ENCODE assay signal across 14 mouse cellular contexts in the genomic region with DNA sequence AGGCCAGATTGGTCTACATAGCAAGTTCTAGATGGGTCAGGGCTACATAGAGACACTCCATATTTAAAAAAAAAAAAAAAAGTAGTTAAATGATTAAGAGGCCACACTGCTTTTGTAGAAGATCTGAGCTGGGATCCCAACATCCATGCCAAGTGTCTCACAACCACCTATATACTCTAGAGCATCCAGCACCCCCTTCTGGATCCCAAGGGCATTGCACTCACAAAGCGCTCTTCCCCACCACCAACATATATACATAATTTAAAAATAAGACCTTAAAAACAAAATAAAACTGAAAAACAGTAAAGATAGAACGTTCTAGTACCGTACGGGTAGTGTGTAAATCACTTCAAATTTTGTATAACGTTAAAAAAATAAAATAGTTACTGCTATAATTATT. TPM values are rescaled to one million over a fixed set of nuclear protein-coding genes. Genes with fewer than 3 reads are reported as not detected.
DNase-seq lines count a peak whose midpoint lies in the region; ATAC-seq and TF ChIP-seq lines count a peak whose summit lies in the region.
"Had no signal": no experiment of that assay in that cellular context is flagged by ENCODE, and none has a peak within 500 bp of the region (broad histone marks: within the 10 kb centered on the region; RNA-seq: fewer than 3 reads in every experiment).

No protein-coding gene starts in this region.

- H3K27me3 ChIP-seq in small intestine, adult 2 months (ENCODE audit: control insufficient read depth, insufficient read depth, low read length), result no peaks in the 10 kb centered on the region
- H3K27me3 ChIP-seq in forebrain, embryonic 11.5 days (ENCODE audit: control insufficient read depth, insufficient read depth, low read length), result no peaks in the 10 kb centered on the region
- H3K27me3 ChIP-seq in hindbrain, embryonic 11.5 days (ENCODE audit: control insufficient read depth, insufficient read depth, low read length), result no peaks in the 10 kb centered on the region
- H3K27me3 ChIP-seq: forebrain, embryonic 15.5 days; intestine, embryonic 15.5 days; limb, embryonic 15.5 days; neural tube, embryonic 15.5 days had no signal

- peak; percentile 40 for TF ChIP-seq CTCF in layer of hippocampus, adult 2 months (conservative IDR thresholded peaks at IDR 0.05)
- TF ChIP-seq CTCF in small intestine, adult 2 months (IDR thresholded peaks at IDR 0.05; ENCODE audit: extremely low read depth, insufficient read length, insufficient replicate concordance, low read depth, low read length), result peak; percentile 41; the same call in 1 of the 2 replicates

- DNase-seq in layer of hippocampus, adult 2 months (ENCODE audit: low spot score in 2 of 2), result no peak
- no peak for DNase-seq in layer of hippocampus, adult 9-11 months
- peak; percentile 13 for DNase-seq in thymus, postnatal 14 days
- no peak for DNase-seq in thymus, adult 18-20 months
- peak; percentile 57 for DNase-seq in ZHBTc4 (ENCODE audit: low read depth, low spot score)
- DNase-seq in forebrain, embryonic 11.5 days (ENCODE audit: low spot score), result no peak
- DNase-seq in hindbrain, embryonic 11.5 days (ENCODE audit: low spot score), result no peak
- DNase-seq: cerebellum, adult 11 months had no signal

- H3K36me3 ChIP-seq in small intestine, adult 2 months (ENCODE audit: control insufficient read depth, insufficient read depth, low read length), result no peaks in the 10 kb centered on the region
- no peaks in the 10 kb centered on the region for H3K36me3 ChIP-seq in forebrain, embryonic 11.5 days (ENCODE audit: control insufficient read depth, insufficient read depth, low read length)
- no peaks in the 10 kb centered on the region for H3K36me3 ChIP-seq in hindbrain, embryonic 11.5 days (ENCODE audit: control insufficient read depth, insufficient read depth, low read length)
- H3K36me3 ChIP-seq: forebrain, embryonic 15.5 days; heart, embryonic 10.5 days; intestine, embryonic 15.5 days; limb, embryonic 15.5 days; neural tube, embryonic 15.5 days had no signal

- H3K4me1 ChIP-seq in small intestine, adult 2 months (ENCODE audit: control insufficient read depth, insufficient read depth, insufficient read length, low read length), result no peaks in the 10 kb centered on the region
- H3K4me1 ChIP-seq in forebrain, embryonic 11.5 days (replicated peaks; ENCODE audit: control insufficient read depth, insufficient read depth, low read length), result no peaks in the 10 kb centered on the region
- H3K4me1 ChIP-seq in hindbrain, embryonic 11.5 days (replicated peaks; ENCODE audit: control insufficient read depth, insufficient read depth, low read length), result no peaks in the 10 kb centered on the region
- H3K4me1 ChIP-seq: forebrain, embryonic 15.5 days; heart, embryonic 10.5 days; intestine, embryonic 15.5 days; limb, embryonic 15.5 days; neural tube, embryonic 15.5 days had no signal

- no peak overlapping the region for H3K4me3 ChIP-seq in layer of hippocampus, adult 2 months
- no peak overlapping the region for H3K4me3 ChIP-seq in small intestine, adult 2 months (ENCODE audit: low read depth, low read length)
- H3K4me3 ChIP-seq in forebrain, embryonic 11.5 days (ENCODE audit: low read depth, low read length), result no peak overlapping the region
- H3K4me3 ChIP-seq in hindbrain, embryonic 11.5 days (ENCODE audit: low read depth, low read length), result no peak overlapping the region
- H3K4me3 ChIP-seq: forebrain, embryonic 15.5 days; heart, embryonic 10.5 days; intestine, embryonic 15.5 days; limb, embryonic 15.5 days; neural tube, embryonic 15.5 days had no signal

- ATAC-seq in forebrain, embryonic 11.5 days (replicated peaks; ENCODE audit: low FRiP score), result no peak
- ATAC-seq in hindbrain, embryonic 11.5 days (ENCODE audit: low FRiP score), result no peak
- ATAC-seq: forebrain, embryonic 15.5 days; intestine, embryonic 15.5 days had no signal

- H3K9ac ChIP-seq in forebrain, embryonic 11.5 days (ENCODE audit: low read length), result no peak overlapping the region
- no peak overlapping the region for H3K9ac ChIP-seq in hindbrain, embryonic 11.5 days (ENCODE audit: low read depth, low read length)
- H3K9ac ChIP-seq: forebrain, embryonic 15.5 days; intestine, embryonic 15.5 days; limb, embryonic 15.5 days; neural tube, embryonic 15.5 days had no signal

- WGBS in small intestine, adult 2 months, result 93% methylated on average over 5 of the region's 5 CpGs
- 90% methylated on average over 5 of the region's 5 CpGs for WGBS in forebrain, embryonic 11.5 days
- WGBS in hindbrain, embryonic 11.5 days, result 93% methylated on average over 5 of the region's 5 CpGs

- no peak for TF ChIP-seq POLR2A in small intestine, adult 2 months (IDR thresholded peaks at IDR 0.05; ENCODE audit: low read depth, low read length)

- H3K9me3 ChIP-seq in forebrain, embryonic 11.5 days (ENCODE audit: control insufficient read depth, low read length), result no peaks in the 10 kb centered on the region
- H3K9me3 ChIP-seq in hindbrain, embryonic 11.5 days (ENCODE audit: control insufficient read depth, low read length), result no peaks in the 10 kb centered on the region
- H3K9me3 ChIP-seq: forebrain, embryonic 15.5 days; heart, embryonic 10.5 days; intestine, embryonic 15.5 days; limb, embryonic 15.5 days; neural tube, embryonic 15.5 days had no signal

- H3K4me2 ChIP-seq in forebrain, embryonic 11.5 days (ENCODE audit: low read depth, low read length, severe bottlenecking), result no peak overlapping the region
- no peak overlapping the region for H3K4me2 ChIP-seq in hindbrain, embryonic 11.5 days (replicated peaks; ENCODE audit: low read depth, low read length)
- H3K4me2 ChIP-seq: forebrain, embryonic 15.5 days; intestine, embryonic 15.5 days; limb, embryonic 15.5 days; neural tube, embryonic 15.5 days had no signal

- no peak overlapping the region for H3K27ac ChIP-seq in layer of hippocampus, adult 2 months
- H3K27ac ChIP-seq in small intestine, adult 2 months (ENCODE audit: insufficient read depth, low read depth, low read length), result no peak overlapping the region
- H3K27ac ChIP-seq in forebrain, embryonic 11.5 days (ENCODE audit: low read depth, low read length), result no peak overlapping the region
- no peak overlapping the region for H3K27ac ChIP-seq in hindbrain, embryonic 11.5 days (ENCODE audit: low read depth, low read length)
- H3K27ac ChIP-seq: forebrain, embryonic 15.5 days; heart, embryonic 10.5 days; intestine, embryonic 15.5 days; limb, embryonic 15.5 days; neural tube, embryonic 15.5 days had no signal

RNA-seq across cellular contexts. Expression of gene Ap3b1, which starts 15.6 kb away (rescaled TPM):
- total RNA-seq in layer of hippocampus, adult 2 months (2021), result 10 to 100 TPM; 58.5 to 58.9 TPM
- polyA plus RNA-seq in small intestine, adult 2 months (2012; rRNA removed), result 11.3 and 29.1 TPM in 2 replicates
- polyA plus RNA-seq in forebrain, embryonic 11.5 days (2014; fragmentation: Nextera tagmentation; extraction: Ambion mirVana), result 38.2 and 41.3 TPM in 2 replicates
- polyA plus RNA-seq in hindbrain, embryonic 11.5 days (2014; fragmentation: Nextera tagmentation; extraction: Ambion mirVana), result 38.9 and 40.9 TPM in 2 replicates

RNA-seq across cellular contexts. Expression of gene Scamp1, which starts 57.5 kb away (rescaled TPM):
- total RNA-seq in layer of hippocampus, adult 2 months (2021), result 100 to 1,000 TPM; 168 TPM
- polyA plus RNA-seq in small intestine, adult 2 months (2012; rRNA removed), result 5.7 and 7.9 TPM in 2 replicates
- 36.1 and 39.7 TPM in 2 replicates for polyA plus RNA-seq in forebrain, embryonic 11.5 days (2014; fragmentation: Nextera tagmentation; extraction: Ambion mirVana)
- 45.1 and 49.6 TPM in 2 replicates for polyA plus RNA-seq in hindbrain, embryonic 11.5 days (2014; fragmentation: Nextera tagmentation; extraction: Ambion mirVana)

Comparison
In these comparisons a context has a peak if more than half of its experiments do, and no peak if none do; other contexts are left out.
1. DNase-seq: peak in thymus, postnatal 14 days (single experiment) and ZHBTc4 (single experiment); none in layer of hippocampus, adult 2 months (0 of 2), layer of hippocampus, adult 9-11 months (single experiment), thymus, adult 18-20 months (0 of 2), forebrain, embryonic 11.5 days (single experiment) and hindbrain, embryonic 11.5 days (single experiment).